In the genomic region with DNA sequence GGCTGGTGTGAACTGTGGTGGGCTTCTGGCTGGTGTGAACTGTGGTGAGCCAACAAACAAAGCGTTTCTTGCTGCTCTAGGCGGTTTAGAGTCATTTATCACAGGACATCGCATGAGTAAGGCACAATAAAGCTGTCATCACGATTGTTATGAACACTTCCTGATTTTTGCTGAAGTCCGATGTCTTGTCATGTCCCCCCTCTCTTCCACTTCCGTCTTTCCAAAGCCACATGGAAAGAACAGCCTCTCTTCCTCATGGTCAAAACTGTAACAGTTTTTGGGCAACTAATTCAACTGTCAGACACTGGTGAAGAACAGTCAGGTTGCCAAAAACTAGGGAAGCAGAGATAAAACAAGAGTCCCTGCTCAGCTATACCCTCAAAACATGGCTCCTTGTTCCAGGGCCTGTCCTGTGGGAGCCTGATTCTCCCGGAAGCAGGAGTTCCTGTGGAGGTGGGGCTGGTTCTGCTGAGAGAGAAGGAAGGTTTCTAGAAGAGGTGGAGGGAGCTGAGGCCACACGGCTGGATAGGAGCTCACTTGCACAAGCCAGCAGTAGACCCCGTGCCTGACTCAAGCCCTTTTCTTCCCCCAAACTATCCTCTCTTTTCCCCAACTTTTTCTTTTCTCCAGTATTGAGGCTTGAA, we compare ENCODE assay signal across 9 mouse cellular contexts. TPM values are rescaled to one million over a fixed set of nuclear protein-coding genes. Genes with fewer than 3 reads are reported as not detected.
DNase-seq lines count a peak whose midpoint lies in the region; ATAC-seq and TF ChIP-seq lines count a peak whose summit lies in the region.
"Had no signal": no experiment of that assay in that cellular context is flagged by ENCODE, and none has a peak within 500 bp of the region (broad histone marks: within the 10 kb centered on the region; RNA-seq: fewer than 3 reads in every experiment).

No protein-coding gene starts in this region.

- H3K79me2 ChIP-seq in macrophage (ENCODE audit: inconsistent target): no peaks in the 10 kb centered on the region

- H3K36me3 ChIP-seq in hindbrain, embryonic 12.5 days: no peaks in the 10 kb centered on the region
- H3K36me3 ChIP-seq in hindbrain, postnatal 0 days (ENCODE audit: insufficient read depth, low read length): no peaks in the 10 kb centered on the region
- H3K36me3 ChIP-seq in hindbrain, embryonic 16.5 days (ENCODE audit: control insufficient read depth, insufficient read depth, low read length): no peaks in the 10 kb centered on the region
- no peaks in the 10 kb centered on the region for H3K36me3 ChIP-seq in macrophage (ENCODE audit: inconsistent target)
- H3K36me3 ChIP-seq in midbrain, embryonic 16.5 days (ENCODE audit: control insufficient read depth, insufficient read depth, low read length): no peaks in the 10 kb centered on the region

- DNase-seq in hindbrain, postnatal 0 days (ENCODE audit: low spot score): no peak
- no peak for DNase-seq in ovary, adult 18-20 months (ENCODE audit: low spot score)
- DNase-seq in spleen, adult 12 weeks (ENCODE audit: low spot score): no peak
- DNase-seq: cerebellum, adult 8-10 months had no signal

- TF ChIP-seq CTCF in hindbrain, postnatal 0 days (IDR thresholded peaks at IDR 0.05; ENCODE audit: low read depth): no peak
- no peak for TF ChIP-seq CTCF in bone marrow, adult 2 months (IDR thresholded peaks at IDR 0.05; ENCODE audit: control insufficient read depth, insufficient read depth, low read length)

- WGBS in hindbrain, embryonic 12.5 days: 82% methylated on average over 9 of the region's 9 CpGs
- WGBS in hindbrain, postnatal 0 days: 81% methylated on average over 9 of the region's 9 CpGs
- WGBS in bone marrow, adult 2 months: 9% methylated on average over 9 of the region's 9 CpGs
- 74% methylated on average over 9 of the region's 9 CpGs for WGBS in hindbrain, embryonic 16.5 days
- WGBS in macrophage (ENCODE audit: missing documents): 2% methylated on average over 9 of the region's 9 CpGs
- WGBS in midbrain, embryonic 16.5 days: 84% methylated on average over 9 of the region's 9 CpGs

- H3K9me3 ChIP-seq in hindbrain, embryonic 12.5 days (replicated peaks): no peaks in the 10 kb centered on the region
- no peaks in the 10 kb centered on the region for H3K9me3 ChIP-seq in hindbrain, postnatal 0 days (ENCODE audit: low read length)
- H3K9me3 ChIP-seq in hindbrain, embryonic 16.5 days (ENCODE audit: control insufficient read depth, low read length): no peaks in the 10 kb centered on the region
- H3K9me3 ChIP-seq in midbrain, embryonic 16.5 days (replicated peaks; ENCODE audit: control insufficient read depth, low read length, poor library complexity, severe bottlenecking): no peaks in the 10 kb centered on the region

- no peak overlapping the region for H3K4me2 ChIP-seq in hindbrain, embryonic 12.5 days (replicated peaks)
- no peak overlapping the region for H3K4me2 ChIP-seq in hindbrain, postnatal 0 days (ENCODE audit: low read depth, low read length)
- H3K4me2 ChIP-seq in hindbrain, embryonic 16.5 days (ENCODE audit: low read length): no peak overlapping the region
- H3K4me2 ChIP-seq in midbrain, embryonic 16.5 days (ENCODE audit: low read length): no peak overlapping the region

- H3K9ac ChIP-seq in hindbrain, embryonic 12.5 days: no peak overlapping the region
- H3K9ac ChIP-seq in hindbrain, postnatal 0 days (replicated peaks; ENCODE audit: low read length): no peak overlapping the region
- no peak overlapping the region for H3K9ac ChIP-seq in hindbrain, embryonic 16.5 days (ENCODE audit: low read depth, low read length)
- no peak overlapping the region for H3K9ac ChIP-seq in midbrain, embryonic 16.5 days (ENCODE audit: low read depth, low read length)

- TF ChIP-seq POLR2A in bone marrow, adult 2 months (IDR thresholded peaks at IDR 0.05; ENCODE audit: borderline replicate concordance, control insufficient read depth, low read depth, low read length): no peak

- no peaks in the 10 kb centered on the region for H3K27me3 ChIP-seq in hindbrain, embryonic 12.5 days
- H3K27me3 ChIP-seq in hindbrain, postnatal 0 days (ENCODE audit: insufficient read depth, low read length): no peaks in the 10 kb centered on the region
- H3K27me3 ChIP-seq in hindbrain, embryonic 16.5 days (replicated peaks; ENCODE audit: control insufficient read depth, insufficient read depth, low read length): no peaks in the 10 kb centered on the region
- no peaks in the 10 kb centered on the region for H3K27me3 ChIP-seq in midbrain, embryonic 16.5 days (ENCODE audit: control insufficient read depth, insufficient read depth, low read depth, low read length)

- peak overlapping the region; percentile 79; the same call in 1 of the 2 replicates for H3K27ac ChIP-seq in hindbrain, embryonic 12.5 days
- H3K27ac ChIP-seq in hindbrain, postnatal 0 days: no peak overlapping the region; the same call in 1 of the 2 replicates
- peak overlapping the region; percentile 9 for H3K27ac ChIP-seq in bone marrow, adult 2 months (ENCODE audit: control insufficient read depth, insufficient read depth, low read depth, low read length, poor library complexity)
- peak overlapping the region; percentile 49; the same call in 1 of the 2 replicates for H3K27ac ChIP-seq in hindbrain, embryonic 16.5 days (ENCODE audit: low read depth, low read length)
- H3K27ac ChIP-seq in macrophage: peak overlapping the region; percentile 96
- H3K27ac ChIP-seq in midbrain, embryonic 16.5 days (ENCODE audit: low read length): no peak overlapping the region

- ATAC-seq in hindbrain, embryonic 12.5 days (ENCODE audit: low FRiP score): no peak
- no peak for ATAC-seq in hindbrain, postnatal 0 days
- ATAC-seq in hindbrain, embryonic 16.5 days: no peak
- no peak for ATAC-seq in midbrain, embryonic 16.5 days

- H3K4me1 ChIP-seq in hindbrain, embryonic 12.5 days: peaks cover 23% of the 10 kb centered on the region
- no peaks in the 10 kb centered on the region for H3K4me1 ChIP-seq in hindbrain, postnatal 0 days (ENCODE audit: insufficient read depth, low read length)
- H3K4me1 ChIP-seq in bone marrow, adult 2 months (ENCODE audit: control insufficient read depth, insufficient read depth, low read length): peaks cover 9% of the 10 kb centered on the region; the same call in 1 of the 2 replicates
- H3K4me1 ChIP-seq in hindbrain, embryonic 16.5 days (ENCODE audit: control insufficient read depth, insufficient read depth, low read depth, low read length): no peaks in the 10 kb centered on the region; the same call in 1 of the 2 replicates
- no peaks in the 10 kb centered on the region for H3K4me1 ChIP-seq in midbrain, embryonic 16.5 days (ENCODE audit: control insufficient read depth, insufficient read depth, low read length)

- no peak overlapping the region for H3K4me3 ChIP-seq in hindbrain, embryonic 12.5 days
- H3K4me3 ChIP-seq in hindbrain, postnatal 0 days (ENCODE audit: low read length): no peak overlapping the region
- H3K4me3 ChIP-seq in bone marrow, adult 2 months (replicated peaks; ENCODE audit: control insufficient read depth, low read depth, low read length): no peak overlapping the region
- H3K4me3 ChIP-seq in hindbrain, embryonic 16.5 days (ENCODE audit: low read length): no peak overlapping the region
- H3K4me3 ChIP-seq in macrophage (ENCODE audit: inconsistent target): no peak overlapping the region
- H3K4me3 ChIP-seq in midbrain, embryonic 16.5 days (ENCODE audit: low read depth, low read length): no peak overlapping the region

RNA-seq across cellular contexts. Expression of a gene that starts 9.1 kb away (rescaled TPM):
- not detected in 2 replicates for polyA plus RNA-seq in hindbrain, embryonic 12.5 days (2016; fragmentation: Nextera tagmentation; extraction: Ambion mirVana)
- total RNA-seq in hindbrain, postnatal 0 days (2014; rRNA removed): not detected in 2 replicates
- not detected in 2 replicates for polyA plus RNA-seq in hindbrain, postnatal 0 days (2015; fragmentation: Nextera tagmentation; extraction: Ambion mirVana)
- not detected in 2 replicates for polyA plus RNA-seq in bone marrow, adult 2 months (2011; ENCODE audit: insufficient read depth, insufficient read length, low replicate concordance, missing spikeins)
- polyA plus RNA-seq in hindbrain, embryonic 16.5 days (2015; fragmentation: Nextera tagmentation; extraction: Ambion mirVana): not detected in 2 replicates
- not detected for total RNA-seq in macrophage (2018; cell fraction: chromatin; rRNA removed)
- not detected for total RNA-seq in macrophage (2018; cell fraction: cytosol; rRNA removed)
- total RNA-seq in macrophage (2018; cell fraction: nucleus; rRNA removed): not detected
- not detected in 3 replicates for polyA plus RNA-seq in macrophage (2018)
- not detected in 2 replicates for polyA plus RNA-seq in midbrain, embryonic 16.5 days (2015; fragmentation: Nextera tagmentation; extraction: Ambion mirVana)

RNA-seq across cellular contexts. Expression of a gene that starts 33.7 kb away (rescaled TPM):
- polyA plus RNA-seq in hindbrain, embryonic 12.5 days (2016; fragmentation: Nextera tagmentation; extraction: Ambion mirVana): 8.9 and 9.5 TPM in 2 replicates
- 68.4 and 73.6 TPM in 2 replicates for total RNA-seq in hindbrain, postnatal 0 days (2014; rRNA removed)
- 7.3 and 8.7 TPM in 2 replicates for polyA plus RNA-seq in hindbrain, postnatal 0 days (2015; fragmentation: Nextera tagmentation; extraction: Ambion mirVana)
- polyA plus RNA-seq in bone marrow, adult 2 months (2011; ENCODE audit: insufficient read depth, insufficient read length, low replicate concordance, missing spikeins): 2.3 and 3.0 TPM in 2 replicates
- polyA plus RNA-seq in hindbrain, embryonic 16.5 days (2015; fragmentation: Nextera tagmentation; extraction: Ambion mirVana): 5.1 TPM in 2 replicates
- total RNA-seq in macrophage (2018; cell fraction: chromatin; rRNA removed): 100 to 1,000 TPM; 105 to 254 (median 159) TPM
- total RNA-seq in macrophage (2018; cell fraction: cytosol; rRNA removed): 10 to 100 TPM; 16.7 to 37.3 (median 25.6) TPM
- 100 to 1,000 TPM in 6 of 26 experiments, 10 to 100 TPM in 20; 48.3 to 148 (median 83.6) TPM for total RNA-seq in macrophage (2018; cell fraction: nucleus; rRNA removed)
- 11.9 to 15.5 TPM (median 12.5 TPM) in 3 replicates for polyA plus RNA-seq in macrophage (2018)
- 4.7 and 5.8 TPM in 2 replicates for polyA plus RNA-seq in midbrain, embryonic 16.5 days (2015; fragmentation: Nextera tagmentation; extraction: Ambion mirVana)

RNA-seq across cellular contexts. Expression of a gene that starts 51.3 kb away (rescaled TPM):
- polyA plus RNA-seq in hindbrain, embryonic 12.5 days (2016; fragmentation: Nextera tagmentation; extraction: Ambion mirVana): 552 and 643 TPM in 2 replicates
- total RNA-seq in hindbrain, postnatal 0 days (2014; rRNA removed): 202 and 216 TPM in 2 replicates
- polyA plus RNA-seq in hindbrain, postnatal 0 days (2015; fragmentation: Nextera tagmentation; extraction: Ambion mirVana): 202 and 245 TPM in 2 replicates
- 22.8 and 53.1 TPM in 2 replicates for polyA plus RNA-seq in bone marrow, adult 2 months (2011; ENCODE audit: insufficient read depth, insufficient read length, low replicate concordance, missing spikeins)
- polyA plus RNA-seq in hindbrain, embryonic 16.5 days (2015; fragmentation: Nextera tagmentation; extraction: Ambion mirVana): 380 and 432 TPM in 2 replicates
- total RNA-seq in macrophage (2018; cell fraction: chromatin; rRNA removed): 1,000 to 10,000 TPM in 14 of 26 experiments, 100 to 1,000 TPM in 12; 636 to 1,823 (median 1,003) TPM
- 100 to 1,000 TPM in 6 of 26 experiments, 10 to 100 TPM in 20; 29.6 to 153 (median 74.1) TPM for total RNA-seq in macrophage (2018; cell fraction: cytosol; rRNA removed)
- 1,000 to 10,000 TPM in 6 of 26 experiments, 100 to 1,000 TPM in 20; 489 to 1,465 (median 803) TPM for total RNA-seq in macrophage (2018; cell fraction: nucleus; rRNA removed)
- 75.5 to 113 TPM (median 94.4 TPM) in 3 replicates for polyA plus RNA-seq in macrophage (2018)
- 499 and 559 TPM in 2 replicates for polyA plus RNA-seq in midbrain, embryonic 16.5 days (2015; fragmentation: Nextera tagmentation; extraction: Ambion mirVana)

Comparison
In these comparisons a context has a peak if more than half of its experiments do, and no peak if none do; other contexts are left out.
1. H3K27ac ChIP-seq: peak in hindbrain, embryonic 12.5 days (single experiment), bone marrow, adult 2 months (single experiment), hindbrain, embryonic 16.5 days (single experiment) and macrophage (single experiment); none in hindbrain, postnatal 0 days (single experiment) and midbrain, embryonic 16.5 days (single experiment).